Mouse (Mus musculus) hematopoietic stem cell, adult 5-6 weeks (primary cell): ENCODE data around the gene Meig1. TPM values are rescaled to one million over a fixed set of nuclear protein-coding genes. Genes with fewer than 3 reads are reported as not detected.
"Not testable (repeated sequence)": the region's sequence is repeated elsewhere in the genome, so short reads cannot be mapped to it uniquely, and the experiment has no call there.

Experiments used
- ATAC-seq, 2 experiments: fragments of 125-278 bp in 1 of 2; replicated peaks in 1 of 2; 2 replicates each; pipeline ENCODE4 v1.8.0; 2016 to 2017; ENCODE audit warnings: inconsistent platforms in 2 of 2, mild to moderate bottlenecking in 2 of 2, moderate number of reproducible peaks in 2 of 2, low read depth in 1 of 2, moderate TSS enrichment in 1 of 2; ENCODE audit not compliant: low FRiP score in 2 of 2, poor library complexity in 2 of 2, severe bottlenecking in 2 of 2, insufficient read depth in 1 of 2, low TSS enrichment in 1 of 2
- total RNA-seq: library from RNA; stranded (forward); fragments of 172-1452, 232-1000 nt; gene quantifications from 2 replicates; pipeline ENCODE4 v1.2.3, GENCODE M21; 2017

The Meig1 gene
- total RNA-seq = not detected in 2 replicates

GRCm38 (mm10) chr2:3422548-3422947 is at the start of gene Meig1:
Gene Meig1, minus strand, starts transcription at chr2:3422648.
- no peak for ATAC-seq

GRCm38 (mm10) chr2:3456590-3456989 is 34.1 kb upstream of the Meig1 start:
- ATAC-seq = 0 out of 4 replicates have a peak, but pooled peaks of 1 of the 2 experiments have one; percentile 53

- ATAC-seq = no peak
Measured at GRCm38 (mm10) chr2:3453096-3453495, 30.6 kb upstream of the Meig1 start.

GRCm38 (mm10) chr2:3449431-3449830 is 27.0 kb upstream of the Meig1 start:
- no peak for ATAC-seq

GRCm38 (mm10) chr2:3445984-3446383 is 23.5 kb upstream of the Meig1 start:
- no peak for ATAC-seq

GRCm38 (mm10) chr2:3444206-3444605 is 21.8 kb upstream of the Meig1 start:
- no peak for ATAC-seq

- no peak for ATAC-seq
Measured at GRCm38 (mm10) chr2:3437956-3438355, 15.5 kb upstream of the Meig1 start.

- no peak for ATAC-seq
Measured at GRCm38 (mm10) chr2:3435369-3436061, 13.1 kb upstream of the Meig1 start.

GRCm38 (mm10) chr2:3430956-3431355 is 8.5 kb upstream of the Meig1 start:
- no peak for ATAC-seq

GRCm38 (mm10) chr2:3424579-3424910 is 2.1 kb upstream of the Meig1 start:
- no peak for ATAC-seq

- ATAC-seq = peak; percentile 94 to 97
Measured at GRCm38 (mm10) chr2:3423841-3424578, 1.6 kb upstream of the Meig1 start, which contains the start of gene Dclre1c. Gene Dclre1c, plus strand, starts transcription at chr2:3424131.

- no peak for ATAC-seq
Measured at GRCm38 (mm10) chr2:3420157-3420556, 2.3 kb downstream of the Meig1 start.

GRCm38 (mm10) chr2:3418883-3419431 is 3.5 kb downstream of the Meig1 start:
- ATAC-seq = peak; percentile 72 to 86

- no peak for ATAC-seq
Measured at GRCm38 (mm10) chr2:3415676-3416075, 6.8 kb downstream of the Meig1 start.

GRCm38 (mm10) chr2:3414241-3414640 is 8.2 kb downstream of the Meig1 start:
- ATAC-seq = no peak

- no peak for ATAC-seq
Measured at GRCm38 (mm10) chr2:3407756-3408155, 14.7 kb downstream of the Meig1 start.

- ATAC-seq = no peak
Measured at GRCm38 (mm10) chr2:3405981-3406380, 16.5 kb downstream of the Meig1 start.

GRCm38 (mm10) chr2:3397110-3397509 is 25.3 kb downstream of the Meig1 start, which contains the start of gene Olah:
Gene Olah, minus strand, starts transcription at chr2:3397210.
- ATAC-seq = not testable (repeated sequence)
